Mouse (Mus musculus): ENCODE measurements at regions not wholly inside any gene's neighbourhood (a gene's known extent, or its start where the extent isn't known, plus 50 kb on each side); places are given as distances from the start of the nearest gene placed in this dataset.

DNA sequence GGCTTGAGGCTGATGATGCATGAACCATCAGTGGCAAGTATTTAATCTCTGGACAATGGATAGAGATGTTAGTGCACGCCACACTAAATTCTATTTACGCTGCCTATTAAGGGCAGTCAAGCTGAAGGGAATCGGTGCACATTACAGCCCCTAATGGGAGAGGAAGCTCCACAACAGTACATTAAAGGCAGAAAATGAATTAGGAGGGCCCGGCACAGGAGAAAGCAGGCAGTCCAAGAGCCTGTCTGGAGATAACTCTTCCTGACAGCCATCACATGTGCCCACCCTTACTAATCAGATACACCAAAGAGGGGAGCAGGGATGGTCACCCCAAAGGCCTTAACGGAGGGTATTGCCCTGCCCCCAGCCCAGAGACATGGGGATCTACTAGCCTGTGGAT lies 118.7 kb upstream of the Mafb start:
- no peak overlapping the region for H3K4me3 ChIP-seq (ENCODE audit: insufficient read depth, low read depth, low read length)
- WGBS, result 92% methylated on average over 5 of the region's 5 CpGs
- no peak overlapping the region for H3K9ac ChIP-seq (ENCODE audit: low read depth, low read length)
- H3K27ac ChIP-seq (replicated peaks; ENCODE audit: insufficient read depth, low read depth, low read length), result no peak overlapping the region
- no peaks in the 10 kb centered on the region for H3K4me1 ChIP-seq (ENCODE audit: control insufficient read depth, insufficient read depth, low read length)
- no peaks in the 10 kb centered on the region for H3K36me3 ChIP-seq (ENCODE audit: control insufficient read depth, insufficient read depth, low read length)
- no peak for DNase-seq (ENCODE audit: extremely low read depth, low read depth, low spot score)
- no peaks in the 10 kb centered on the region for H3K27me3 ChIP-seq (ENCODE audit: control insufficient read depth, insufficient read depth, low read length)
- no peaks in the 10 kb centered on the region for H3K79me2 ChIP-seq (ENCODE audit: control insufficient read depth, insufficient read depth, low read length)
- TF ChIP-seq CTCF (IDR thresholded peaks at IDR 0.05; ENCODE audit: low read depth, low read length) (no peak), POLR2A (IDR thresholded peaks at IDR 0.05; ENCODE audit: extremely low read depth, insufficient read depth, low read length) (no peak)

DNA sequence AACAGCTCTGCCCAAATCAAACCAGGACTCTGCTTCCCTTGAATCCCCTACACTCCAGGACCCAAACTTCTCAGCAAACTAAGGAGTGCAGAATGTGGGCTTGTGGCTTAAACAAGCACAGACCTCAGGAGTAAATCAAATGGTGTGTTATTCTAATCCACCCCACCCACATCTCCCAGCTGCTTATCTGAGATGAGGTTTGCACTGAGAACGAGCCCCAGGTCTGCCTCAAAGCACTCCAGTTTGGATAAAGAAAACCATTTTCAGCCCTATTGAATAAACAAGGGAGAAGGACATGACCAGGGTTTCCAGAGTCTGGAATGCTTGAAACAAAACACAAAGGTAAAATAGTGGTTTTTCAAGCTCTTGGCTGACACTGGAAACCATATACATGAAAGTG lies 132.9 kb upstream of the Mafb start:
- Histone ChIP-seq H3K4me3 (ENCODE audit: insufficient read depth, low read depth, low read length) (no peak overlapping the region), H3K4me1 (ENCODE audit: control insufficient read depth, insufficient read depth, low read length) (no peaks in the 10 kb centered on the region), H3K27ac (replicated peaks; ENCODE audit: insufficient read depth, low read depth, low read length) (no peak overlapping the region), H3K27me3 (ENCODE audit: control insufficient read depth, insufficient read depth, low read length) (no peaks in the 10 kb centered on the region), H3K79me2 (ENCODE audit: control insufficient read depth, insufficient read depth, low read length) (no peaks in the 10 kb centered on the region), H3K9ac (ENCODE audit: low read depth, low read length) (no peak overlapping the region), H3K36me3 (ENCODE audit: control insufficient read depth, insufficient read depth, low read length) (no peaks in the 10 kb centered on the region)
- 18% methylated on average over 1 of the region's 1 CpGs for WGBS
- no peak for DNase-seq (ENCODE audit: extremely low read depth, low read depth, low spot score)
- TF ChIP-seq POLR2A (IDR thresholded peaks at IDR 0.05; ENCODE audit: extremely low read depth, insufficient read depth, low read length) (no peak), CTCF (IDR thresholded peaks at IDR 0.05; ENCODE audit: low read depth, low read length) (no peak)

DNA sequence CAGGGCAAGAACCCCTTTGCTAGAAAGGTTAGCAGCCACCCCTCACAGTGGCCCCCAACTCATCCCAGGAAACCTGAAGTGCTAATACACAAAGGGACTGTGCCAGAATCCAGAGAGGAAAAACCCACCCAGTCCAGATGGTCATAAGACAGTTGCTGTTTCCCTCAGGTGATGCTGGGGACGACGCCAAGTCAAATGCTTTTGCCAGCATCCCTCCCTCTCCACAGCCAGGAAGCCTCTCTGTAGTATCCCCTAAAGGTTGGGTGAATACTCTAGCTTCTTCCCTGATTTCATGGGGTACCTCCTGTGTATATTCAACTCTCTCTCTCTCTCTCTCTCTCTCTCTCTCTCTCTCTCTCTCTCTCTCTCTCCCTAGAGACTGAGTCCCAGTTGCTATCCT lies 136.0 kb upstream of the Mafb start:
- Histone ChIP-seq H3K27me3 (ENCODE audit: control insufficient read depth, insufficient read depth, low read length) (no peaks in the 10 kb centered on the region), H3K4me3 (ENCODE audit: insufficient read depth, low read depth, low read length) (no peak overlapping the region), H3K4me1 (ENCODE audit: control insufficient read depth, insufficient read depth, low read length) (no peaks in the 10 kb centered on the region), H3K27ac (replicated peaks; ENCODE audit: insufficient read depth, low read depth, low read length) (no peak overlapping the region), H3K79me2 (ENCODE audit: control insufficient read depth, insufficient read depth, low read length) (no peaks in the 10 kb centered on the region), H3K36me3 (ENCODE audit: control insufficient read depth, insufficient read depth, low read length) (no peaks in the 10 kb centered on the region), H3K9ac (ENCODE audit: low read depth, low read length) (no peak overlapping the region)
- no peak for DNase-seq (ENCODE audit: extremely low read depth, low read depth, low spot score)
- no peak for TF ChIP-seq CTCF (IDR thresholded peaks at IDR 0.05; ENCODE audit: low read depth, low read length)
- no peak for TF ChIP-seq POLR2A (IDR thresholded peaks at IDR 0.05; ENCODE audit: extremely low read depth, insufficient read depth, low read length)
- WGBS, result 74% methylated on average over 2 of the region's 2 CpGs

DNA sequence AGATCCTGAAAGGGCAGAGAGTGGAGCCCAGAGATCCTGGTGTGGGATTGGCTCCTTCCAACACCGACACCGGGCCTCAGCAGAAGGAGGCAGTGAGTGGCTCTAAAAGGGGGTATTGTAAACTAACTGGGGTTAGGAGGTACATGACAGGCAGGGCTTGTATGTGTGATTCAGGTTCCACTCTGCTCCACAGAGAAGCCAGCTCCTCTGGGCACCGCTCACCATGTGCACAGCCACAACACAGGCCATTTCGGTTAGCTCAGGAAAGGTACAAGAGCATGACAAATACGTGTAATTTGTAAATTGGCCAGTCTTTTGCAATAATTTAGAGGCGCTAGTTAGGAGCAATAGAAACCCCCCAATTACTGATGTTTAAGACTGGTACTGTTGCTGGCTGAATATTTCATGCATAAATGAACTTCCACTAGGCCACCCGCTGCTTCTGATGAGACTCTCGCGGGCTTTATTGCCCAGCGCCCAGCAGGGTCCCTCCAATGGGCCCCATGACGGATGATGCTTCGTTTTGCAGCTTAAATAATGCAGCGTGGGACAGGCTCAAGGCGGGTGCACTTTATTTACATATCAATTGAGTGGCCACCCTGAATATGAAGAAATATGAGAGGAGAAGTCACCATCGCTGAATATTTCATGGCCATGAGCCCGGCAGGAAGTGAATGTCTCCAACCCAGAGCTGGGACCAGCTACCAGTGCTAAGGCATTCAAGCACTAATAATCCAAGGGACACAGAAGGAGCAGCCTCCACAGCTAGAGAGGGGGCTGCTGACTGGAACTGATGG lies 136.9 kb upstream of the Mafb start:
- no peak for TF ChIP-seq POLR2A (IDR thresholded peaks at IDR 0.05; ENCODE audit: extremely low read depth, insufficient read depth, low read length)
- no peak for TF ChIP-seq CTCF (IDR thresholded peaks at IDR 0.05; ENCODE audit: low read depth, low read length)
- no peaks in the 10 kb centered on the region for H3K27me3 ChIP-seq (ENCODE audit: control insufficient read depth, insufficient read depth, low read length)
- no peak for DNase-seq (ENCODE audit: extremely low read depth, low read depth, low spot score)
- H3K9ac ChIP-seq (ENCODE audit: low read depth, low read length), result no peak overlapping the region
- no peaks in the 10 kb centered on the region for H3K4me1 ChIP-seq (ENCODE audit: control insufficient read depth, insufficient read depth, low read length)
- H3K27ac ChIP-seq (replicated peaks; ENCODE audit: insufficient read depth, low read depth, low read length), result no peak overlapping the region
- WGBS, result 87% methylated on average over 16 of the region's 16 CpGs
- no peaks in the 10 kb centered on the region for H3K79me2 ChIP-seq (ENCODE audit: control insufficient read depth, insufficient read depth, low read length)
- H3K4me3 ChIP-seq (ENCODE audit: insufficient read depth, low read depth, low read length), result no peak overlapping the region
- no peaks in the 10 kb centered on the region for H3K36me3 ChIP-seq (ENCODE audit: control insufficient read depth, insufficient read depth, low read length)

DNA sequence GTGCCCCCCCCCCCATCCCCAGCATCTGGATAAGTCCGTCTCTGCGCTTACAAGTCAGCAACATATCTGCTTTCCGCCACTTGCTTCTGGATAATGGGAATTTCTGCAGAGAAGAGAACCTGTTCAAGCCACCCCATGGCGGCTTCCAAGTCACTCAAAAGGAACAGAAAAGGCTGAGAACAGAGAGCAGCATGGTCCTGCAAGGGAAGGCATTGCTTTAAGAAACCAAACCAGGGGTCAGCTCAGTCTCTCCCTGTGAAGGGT lies 137.5 kb upstream of the Mafb start:
- TF ChIP-seq POLR2A (IDR thresholded peaks at IDR 0.05; ENCODE audit: extremely low read depth, insufficient read depth, low read length) (no peak), CTCF (IDR thresholded peaks at IDR 0.05; ENCODE audit: low read depth, low read length) (no peak)
- 94% methylated on average over 4 of the region's 4 CpGs for WGBS

DNA sequence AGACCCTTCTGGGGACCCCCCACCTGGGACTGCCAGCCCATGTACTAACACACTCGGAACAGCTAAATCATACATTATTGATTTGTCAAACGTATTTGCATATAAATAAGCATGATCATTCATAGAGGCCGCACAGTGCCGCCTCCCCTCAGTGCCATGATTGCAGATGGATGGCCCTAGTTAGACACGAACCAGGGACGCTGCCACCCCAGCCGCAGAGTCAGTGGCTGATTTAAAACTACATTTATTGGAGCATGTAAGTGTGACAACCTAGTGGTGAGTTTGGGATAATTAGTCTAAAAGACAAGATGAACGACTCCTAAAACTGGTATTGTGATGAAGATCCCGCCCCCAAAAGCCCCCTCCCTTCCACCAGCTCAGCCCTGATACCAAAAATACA lies 138.3 kb upstream of the Top1 start:
- Histone ChIP-seq H3K4me1 (ENCODE audit: control insufficient read depth, insufficient read depth, low read length) (no peaks in the 10 kb centered on the region), H3K9ac (ENCODE audit: low read depth, low read length) (no peak overlapping the region), H3K27me3 (ENCODE audit: control insufficient read depth, insufficient read depth, low read length) (no peaks in the 10 kb centered on the region), H3K4me3 (ENCODE audit: insufficient read depth, low read depth, low read length) (no peak overlapping the region), H3K36me3 (ENCODE audit: control insufficient read depth, insufficient read depth, low read length) (no peaks in the 10 kb centered on the region), H3K27ac (replicated peaks; ENCODE audit: insufficient read depth, low read depth, low read length) (no peak overlapping the region), H3K79me2 (ENCODE audit: control insufficient read depth, insufficient read depth, low read length) (no peaks in the 10 kb centered on the region)
- TF ChIP-seq CTCF (IDR thresholded peaks at IDR 0.05; ENCODE audit: low read depth, low read length) (no peak), POLR2A (IDR thresholded peaks at IDR 0.05; ENCODE audit: extremely low read depth, insufficient read depth, low read length) (no peak)
- WGBS, result 76% methylated on average over 9 of the region's 9 CpGs
- DNase-seq (ENCODE audit: extremely low read depth, low read depth, low spot score), result no peak

More for the DNA sequence above, 137.5 kb upstream of the Mafb start:
- no peak overlapping the region for H3K9ac ChIP-seq (ENCODE audit: low read depth, low read length)
- no peaks in the 10 kb centered on the region for H3K79me2 ChIP-seq (ENCODE audit: control insufficient read depth, insufficient read depth, low read length)
- H3K4me3 ChIP-seq (ENCODE audit: insufficient read depth, low read depth, low read length), result no peak overlapping the region
- H3K27ac ChIP-seq (replicated peaks; ENCODE audit: insufficient read depth, low read depth, low read length), result no peak overlapping the region
- no peaks in the 10 kb centered on the region for H3K4me1 ChIP-seq (ENCODE audit: control insufficient read depth, insufficient read depth, low read length)
- H3K27me3 ChIP-seq (ENCODE audit: control insufficient read depth, insufficient read depth, low read length), result no peaks in the 10 kb centered on the region
- no peaks in the 10 kb centered on the region for H3K36me3 ChIP-seq (ENCODE audit: control insufficient read depth, insufficient read depth, low read length)
- DNase-seq (ENCODE audit: extremely low read depth, low read depth, low spot score), result no peak
